Mouse (Mus musculus): ENCODE measurements around the gene Klc4.

Klc4 gene

GRCm38 (mm10) chr17:46589635-46590314 is 56.0 kb downstream of the Klc4 start:
- DNase-seq (ENCODE audit: low read depth, low spot score), result no peak

GRCm38 (mm10) chr17:46588913-46589312 is 56.9 kb downstream of the Klc4 start:
- no peak for DNase-seq (ENCODE audit: low read depth, low spot score)

- no peak for DNase-seq (ENCODE audit: low read depth, low spot score)
Measured at GRCm38 (mm10) chr17:46588173-46588572, 57.6 kb downstream of the Klc4 start.

- no peak for DNase-seq (ENCODE audit: low read depth, low spot score)
Measured at GRCm38 (mm10) chr17:46586327-46586726, 59.5 kb downstream of the Klc4 start.
